Mouse (Mus musculus): Measurements from ENCODE around the gene Nqo2. TPM values are rescaled to one million over a fixed set of nuclear protein-coding genes. Genes with fewer than 3 reads are reported as not detected.

Gene Nqo2
- polyA plus RNA-seq, 2 experiments = 10.1 to 16.1 TPM

DNA sequence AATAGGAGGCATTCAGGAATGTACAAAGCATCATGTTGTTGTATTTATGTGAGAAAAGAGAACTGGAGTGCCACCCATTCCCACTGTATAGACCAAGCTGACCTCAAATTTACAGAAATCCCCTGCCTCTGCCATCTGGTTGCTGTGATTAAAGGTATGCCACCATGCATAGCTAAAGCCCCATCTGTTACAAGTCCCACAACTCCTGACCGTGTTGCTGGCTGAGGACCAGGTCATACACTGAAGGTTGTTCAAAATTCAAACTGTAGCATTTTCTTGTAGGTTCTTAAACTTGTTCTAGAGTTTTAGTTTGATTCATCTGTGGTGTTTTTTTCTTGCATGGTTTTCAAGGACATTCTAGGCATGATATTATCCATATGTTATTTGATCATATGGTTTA, 54.0 kb downstream of the Nqo2 start:
- no peak for ATAC-seq (ENCODE audit: low FRiP score, low read depth)
- H3K4me1 ChIP-seq (ENCODE audit: control insufficient read depth, insufficient read depth, low read length) = no peaks in the 10 kb centered on the region
- H3K9ac ChIP-seq (ENCODE audit: low read depth, low read length, severe bottlenecking) = no peak overlapping the region
- H3K4me3 ChIP-seq (replicated peaks; ENCODE audit: low read length) = no peak overlapping the region
- no peak overlapping the region for H3K27ac ChIP-seq (replicated peaks; ENCODE audit: low read depth, low read length)
- no peak for DNase-seq (ENCODE audit: low spot score)
- no peak for TF ChIP-seq POLR2A (IDR thresholded peaks at IDR 0.05; ENCODE audit: borderline replicate concordance, extremely low read depth, insufficient read depth, insufficient read length)
- H3K4me2 ChIP-seq (replicated peaks; ENCODE audit: low read depth, low read length, severe bottlenecking) = no peak overlapping the region
- no peaks in the 10 kb centered on the region for H3K9me3 ChIP-seq (ENCODE audit: control insufficient read depth, low read length)
- H3K27me3 ChIP-seq (ENCODE audit: control insufficient read depth, insufficient read depth, low read length) = no peaks in the 10 kb centered on the region
- WGBS = 85% methylated on average over 1 of the region's 1 CpGs
- peaks cover 87% of the 10 kb centered on the region for H3K36me3 ChIP-seq (ENCODE audit: control insufficient read depth, insufficient read depth, low read length)

DNA sequence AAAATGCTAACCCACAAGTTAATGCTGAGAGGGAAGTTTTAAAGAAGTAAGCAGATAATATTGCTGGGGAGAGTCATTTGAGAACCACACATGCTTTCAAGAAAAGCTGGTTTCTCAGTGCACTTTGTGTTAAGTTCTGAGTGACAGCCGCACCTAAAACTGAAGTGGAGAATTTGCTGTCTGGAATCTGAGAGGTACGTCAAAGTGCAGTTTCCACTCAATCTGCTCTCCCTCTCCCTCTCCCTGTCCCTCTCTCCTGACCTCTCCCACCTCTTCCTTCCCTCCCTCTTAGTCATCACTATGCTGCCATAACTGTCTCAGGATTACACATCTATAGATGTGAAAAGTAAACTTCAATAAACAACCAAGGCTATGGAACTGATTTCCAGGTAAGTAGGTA, 57.5 kb downstream of the Nqo2 start:
- Histone ChIP-seq H3K9ac (ENCODE audit: low read depth, low read length, severe bottlenecking) (no peak overlapping the region), H3K4me3 (replicated peaks; ENCODE audit: low read length) (no peak overlapping the region), H3K4me2 (replicated peaks; ENCODE audit: low read depth, low read length, severe bottlenecking) (no peak overlapping the region), H3K9me3 (ENCODE audit: control insufficient read depth, low read length) (no peaks in the 10 kb centered on the region), H3K4me1 (ENCODE audit: control insufficient read depth, insufficient read depth, low read length) (no peaks in the 10 kb centered on the region), H3K27ac (replicated peaks; ENCODE audit: low read depth, low read length) (no peak overlapping the region), H3K27me3 (ENCODE audit: control insufficient read depth, insufficient read depth, low read length) (no peaks in the 10 kb centered on the region), H3K36me3 (ENCODE audit: control insufficient read depth, insufficient read depth, low read length) (peaks cover 57% of the 10 kb centered on the region)
- 87% methylated on average over 2 of the region's 2 CpGs for WGBS
- DNase-seq (ENCODE audit: low spot score) (no peak), ATAC-seq (ENCODE audit: low FRiP score, low read depth) (no peak)
- TF ChIP-seq POLR2A (IDR thresholded peaks at IDR 0.05; ENCODE audit: borderline replicate concordance, extremely low read depth, insufficient read depth, insufficient read length) = no peak

DNA sequence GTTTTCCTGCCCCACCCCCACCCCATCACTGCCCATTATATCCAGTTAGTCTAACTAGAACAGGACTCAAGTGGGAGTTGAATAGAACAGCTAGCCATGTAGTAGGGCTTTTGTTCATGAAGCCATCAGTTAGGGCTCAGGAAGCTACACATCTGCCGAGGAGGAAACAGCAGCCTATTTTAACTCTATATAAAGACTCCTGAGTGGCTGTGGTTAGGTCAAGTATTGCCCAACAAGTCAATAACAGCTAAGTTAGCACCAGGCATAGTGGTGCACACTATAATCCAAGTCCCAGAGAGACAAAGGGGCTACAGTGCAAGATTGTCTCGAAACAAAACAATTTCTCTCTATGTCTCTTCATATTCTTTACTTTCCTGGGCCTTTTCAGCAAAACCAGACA, 67.6 kb downstream of the Nqo2 start:
- H3K36me3 ChIP-seq (ENCODE audit: control insufficient read depth, insufficient read depth, low read length) = peaks cover 45% of the 10 kb centered on the region
- no peak for ATAC-seq (ENCODE audit: low FRiP score, low read depth)
- H3K27me3 ChIP-seq (ENCODE audit: control insufficient read depth, insufficient read depth, low read length) = no peaks in the 10 kb centered on the region
- no peak overlapping the region for H3K27ac ChIP-seq (replicated peaks; ENCODE audit: low read depth, low read length)
- 78% methylated on average over 2 of the region's 2 CpGs for WGBS
- no peak overlapping the region for H3K4me3 ChIP-seq (replicated peaks; ENCODE audit: low read length)
- H3K4me1 ChIP-seq (ENCODE audit: control insufficient read depth, insufficient read depth, low read length) = peaks cover under 1% of the 10 kb centered on the region; the same call in 1 of the 2 replicates
- no peak overlapping the region for H3K4me2 ChIP-seq (replicated peaks; ENCODE audit: low read depth, low read length, severe bottlenecking)
- DNase-seq (ENCODE audit: low spot score) = no peak
- no peak overlapping the region for H3K9ac ChIP-seq (ENCODE audit: low read depth, low read length, severe bottlenecking)
- H3K9me3 ChIP-seq (ENCODE audit: control insufficient read depth, low read length) = no peaks in the 10 kb centered on the region
- TF ChIP-seq POLR2A (IDR thresholded peaks at IDR 0.05; ENCODE audit: borderline replicate concordance, extremely low read depth, insufficient read depth, insufficient read length) = no peak

DNA sequence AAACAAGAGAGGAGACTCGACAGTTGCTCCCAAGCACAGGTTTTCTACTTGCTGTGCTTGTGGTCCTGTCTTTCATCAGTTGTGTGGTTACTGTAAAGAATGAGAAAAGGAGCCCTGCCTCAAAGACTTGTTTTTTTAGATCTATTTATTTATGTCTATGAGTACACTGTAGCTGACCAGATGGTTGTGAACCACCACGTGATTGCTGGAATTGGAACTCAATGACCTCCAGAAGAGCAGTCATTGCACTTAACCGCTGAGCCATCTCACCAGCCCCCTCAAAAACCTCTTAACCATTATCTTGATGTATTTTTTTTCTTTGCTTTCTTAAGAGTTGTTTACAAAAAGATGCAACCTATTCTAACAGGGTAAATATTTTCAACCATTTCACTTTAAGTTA, 70.9 kb downstream of the Nqo2 start:
- ATAC-seq (ENCODE audit: low FRiP score, low read depth) (no peak), DNase-seq (ENCODE audit: low spot score) (no peak)
- Histone ChIP-seq H3K4me3 (replicated peaks; ENCODE audit: low read length) (no peak overlapping the region), H3K27me3 (ENCODE audit: control insufficient read depth, insufficient read depth, low read length) (no peaks in the 10 kb centered on the region), H3K27ac (replicated peaks; ENCODE audit: low read depth, low read length) (no peak overlapping the region), H3K9me3 (ENCODE audit: control insufficient read depth, low read length) (no peaks in the 10 kb centered on the region), H3K36me3 (ENCODE audit: control insufficient read depth, insufficient read depth, low read length) (peaks cover 29% of the 10 kb centered on the region), H3K4me1 (ENCODE audit: control insufficient read depth, insufficient read depth, low read length) (peaks cover 13% of the 10 kb centered on the region; the same call in 1 of the 2 replicates), H3K4me2 (replicated peaks; ENCODE audit: low read depth, low read length, severe bottlenecking) (no peak overlapping the region), H3K9ac (ENCODE audit: low read depth, low read length, severe bottlenecking) (no peak overlapping the region)
- TF ChIP-seq POLR2A (IDR thresholded peaks at IDR 0.05; ENCODE audit: borderline replicate concordance, extremely low read depth, insufficient read depth, insufficient read length) = no peak
- 79% methylated on average over 3 of the region's 3 CpGs for WGBS

- 88% methylated on average over 5 of the region's 5 CpGs for WGBS
- H3K4me3 ChIP-seq (replicated peaks; ENCODE audit: low read length) = no peak overlapping the region
- H3K36me3 ChIP-seq (ENCODE audit: control insufficient read depth, insufficient read depth, low read length) = peaks cover 18% of the 10 kb centered on the region
- H3K9ac ChIP-seq (ENCODE audit: low read depth, low read length, severe bottlenecking) = no peak overlapping the region
- no peaks in the 10 kb centered on the region for H3K9me3 ChIP-seq (ENCODE audit: control insufficient read depth, low read length)
- ATAC-seq (ENCODE audit: low FRiP score, low read depth) = no peak
- TF ChIP-seq POLR2A (IDR thresholded peaks at IDR 0.05; ENCODE audit: borderline replicate concordance, extremely low read depth, insufficient read depth, insufficient read length) = no peak
- H3K27ac ChIP-seq (replicated peaks; ENCODE audit: low read depth, low read length) = no peak overlapping the region
- H3K4me2 ChIP-seq (replicated peaks; ENCODE audit: low read depth, low read length, severe bottlenecking) = peak overlapping the region; percentile 71; the same call in 1 of the 2 replicates
- H3K27me3 ChIP-seq (ENCODE audit: control insufficient read depth, insufficient read depth, low read length) = no peaks in the 10 kb centered on the region
- no peak for DNase-seq (ENCODE audit: low spot score)
- peaks cover 13% of the 10 kb centered on the region; the same call in 1 of the 2 replicates for H3K4me1 ChIP-seq (ENCODE audit: control insufficient read depth, insufficient read depth, low read length)
These were observed 72.2 kb downstream of the Nqo2 start for GRCm38 (mm10) chr13:34036726-34037125.

Data from limb, embryonic 14.5 days (tissue).